Mouse (Mus musculus) regulatory T cell (primary cell): Measurements from ENCODE around the gene Hoxa7.

Experiments
- in situ Hi-C: fragments of 300-600 bp; cut with MboI, MseI; formaldehyde crosslinking; loops from one replicate; pipeline ENCODE4 v1.15.1; 2025; ENCODE audit warnings: high pct_unique_total_duplicates

Hoxa7 gene

DNA sequence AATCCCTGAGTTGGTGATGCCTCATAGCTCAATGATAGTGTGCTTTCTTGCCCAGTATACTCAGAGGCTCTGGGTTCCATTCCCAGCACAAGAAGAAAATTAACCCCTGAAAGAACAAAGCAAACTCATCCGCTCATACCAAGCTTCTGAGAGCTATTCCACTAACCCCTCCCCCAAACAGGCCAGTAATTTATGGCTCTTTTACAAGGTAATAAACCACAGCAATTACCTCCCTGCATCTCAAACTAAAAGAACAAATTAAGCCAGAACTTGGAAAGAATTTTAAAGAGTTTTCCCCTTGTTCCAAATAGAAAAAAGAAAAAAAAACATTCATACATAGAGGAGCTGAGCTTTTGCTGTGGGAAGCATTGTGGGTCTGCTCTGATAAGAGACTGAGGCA, 38.9 kb downstream of the Hoxa7 start:
- in situ Hi-C loops = no loop called here

DNA sequence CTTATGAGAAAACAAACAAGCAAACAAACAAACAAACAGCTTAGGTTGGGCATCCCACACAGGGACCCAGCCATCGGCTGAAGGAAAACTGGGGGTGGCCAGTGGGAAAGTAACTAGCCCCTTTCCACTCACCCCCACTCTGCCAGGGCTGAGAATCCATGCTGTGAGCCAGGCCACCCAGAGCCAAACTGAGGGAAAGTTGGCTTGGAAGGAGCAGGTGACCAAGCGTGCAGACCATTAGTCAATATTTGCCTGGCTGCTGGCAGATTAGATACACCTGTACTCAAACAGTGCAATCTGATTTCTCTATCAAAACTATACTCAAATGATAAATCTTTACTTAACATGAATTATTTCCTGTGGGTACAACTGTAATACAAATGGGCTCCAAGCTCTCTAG, 39.6 kb downstream of the Hoxa7 start:
- in situ Hi-C loops = no loop called here

DNA sequence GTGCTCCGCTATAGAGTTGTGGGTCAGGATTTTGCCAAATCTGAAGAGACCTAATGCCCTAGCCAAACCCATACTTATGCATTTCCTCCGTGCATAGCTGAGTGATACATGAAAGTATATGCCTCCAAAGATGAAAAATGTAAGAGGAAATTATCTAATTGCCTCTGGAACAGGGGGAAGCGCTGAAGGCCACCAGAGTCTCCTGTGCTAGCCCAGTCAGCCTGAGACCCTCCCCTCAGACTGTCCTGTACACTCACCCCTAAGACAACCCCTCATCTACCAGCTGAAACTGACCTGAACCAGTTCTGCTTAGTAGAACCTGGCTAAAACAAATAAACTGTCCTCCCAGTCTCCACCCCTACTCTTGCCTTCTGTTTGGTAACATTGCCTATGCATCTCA, 40.9 kb downstream of the Hoxa7 start:
- in situ Hi-C loops = no loop called here

DNA sequence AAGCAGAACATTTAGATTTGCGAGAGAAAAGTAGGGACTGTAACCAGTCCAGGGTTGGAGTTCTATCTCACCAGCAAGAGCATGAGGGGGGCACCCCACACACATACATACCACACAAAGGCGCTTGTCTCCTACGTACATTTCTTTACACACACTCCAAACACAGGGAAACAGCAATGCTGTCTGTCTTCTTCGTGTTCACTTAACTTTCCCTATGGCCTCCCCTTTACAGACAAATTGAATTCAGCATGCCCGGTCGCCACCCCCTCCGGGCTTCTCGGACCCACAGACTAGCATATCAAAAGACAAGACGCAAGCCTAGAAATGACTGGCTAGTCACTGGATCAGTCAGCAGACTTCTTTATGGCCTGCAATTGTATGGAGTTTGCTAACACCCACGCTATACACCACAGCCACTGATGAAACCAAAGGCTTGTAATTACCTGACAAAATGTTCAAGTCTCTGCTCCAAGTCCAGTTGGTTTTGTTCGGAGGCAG, 41.4 kb downstream of the Hoxa7 start:
- in situ Hi-C loops = no loop called here

DNA sequence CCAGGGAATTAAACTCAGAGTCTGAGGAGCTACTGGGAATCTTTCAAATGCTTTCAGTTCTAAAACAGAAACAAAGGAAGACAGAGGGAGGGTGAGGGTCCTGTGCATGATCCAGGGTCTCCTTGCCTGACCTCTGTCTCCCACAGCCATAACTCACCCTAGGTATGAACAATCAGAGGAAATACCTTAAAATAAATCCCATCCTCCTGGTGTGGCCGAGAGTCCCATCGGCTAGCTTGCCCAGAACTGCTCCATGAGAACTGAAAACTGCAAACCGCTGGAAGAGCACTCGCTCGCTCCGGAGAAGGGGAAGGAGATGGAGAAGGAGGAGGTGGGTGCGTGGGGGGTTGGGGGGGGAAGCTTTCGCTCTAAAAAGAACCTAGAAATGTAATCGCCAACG, 42.0 kb downstream of the Hoxa7 start:
- in situ Hi-C loops = no loop called here

DNA sequence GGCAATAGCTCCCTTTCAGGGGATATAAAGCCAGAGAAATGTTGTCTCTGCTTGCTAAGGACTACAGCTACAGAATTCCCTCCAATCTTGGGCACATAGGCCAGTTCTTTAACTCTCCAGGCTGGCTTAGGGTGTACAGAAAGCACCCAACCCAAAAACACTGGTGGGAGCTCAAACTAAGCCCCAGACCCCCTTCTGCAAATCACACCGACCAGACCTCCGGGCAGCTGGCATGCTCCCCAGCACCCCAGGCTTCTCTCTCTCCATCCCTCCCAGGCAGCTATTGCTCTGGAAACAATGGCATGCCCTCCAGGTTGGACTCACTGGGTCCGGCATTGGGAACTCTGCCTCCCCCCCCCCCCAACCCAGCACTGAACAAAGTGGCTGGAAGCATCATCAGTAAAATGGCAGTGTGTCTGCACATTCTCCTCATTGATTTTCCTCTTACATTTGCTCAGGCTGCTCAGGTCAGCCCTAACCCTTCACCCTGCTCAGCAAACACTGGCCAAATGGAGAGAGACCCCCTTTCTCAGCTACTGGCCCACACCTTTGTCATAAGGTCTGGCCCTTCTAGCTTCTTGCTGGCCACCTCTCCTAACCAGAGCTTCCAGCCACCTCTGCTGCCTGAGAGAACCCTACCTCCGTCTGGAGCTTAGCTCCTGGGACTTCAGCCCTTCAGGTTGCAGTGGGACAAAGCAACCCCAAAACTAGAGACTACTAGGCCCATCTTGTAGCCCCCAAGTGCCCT, 42.6 kb downstream of the Hoxa7 start:
- in situ Hi-C loops = no loop called here

DNA sequence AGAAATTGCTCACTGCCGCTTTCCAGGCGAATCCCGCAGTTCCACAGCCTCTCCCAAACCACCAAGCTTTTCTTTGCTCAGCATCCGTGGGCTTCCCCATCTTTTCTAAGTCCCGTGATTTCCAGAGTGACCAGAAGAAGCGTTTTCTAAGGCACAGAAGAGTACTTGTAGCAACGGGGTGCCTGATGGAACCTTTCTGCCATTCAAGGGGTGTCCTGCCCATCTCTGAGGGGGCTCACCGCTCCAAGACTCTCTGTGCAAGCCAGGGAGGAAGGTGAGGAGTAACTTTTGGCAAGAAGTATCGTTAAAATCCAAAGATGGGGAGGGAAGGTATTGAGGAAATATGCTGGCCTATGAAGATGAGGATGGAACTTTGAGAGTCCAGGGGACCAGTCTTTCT, 43.8 kb downstream of the Hoxa7 start:
- in situ Hi-C loops = no loop called here

DNA sequence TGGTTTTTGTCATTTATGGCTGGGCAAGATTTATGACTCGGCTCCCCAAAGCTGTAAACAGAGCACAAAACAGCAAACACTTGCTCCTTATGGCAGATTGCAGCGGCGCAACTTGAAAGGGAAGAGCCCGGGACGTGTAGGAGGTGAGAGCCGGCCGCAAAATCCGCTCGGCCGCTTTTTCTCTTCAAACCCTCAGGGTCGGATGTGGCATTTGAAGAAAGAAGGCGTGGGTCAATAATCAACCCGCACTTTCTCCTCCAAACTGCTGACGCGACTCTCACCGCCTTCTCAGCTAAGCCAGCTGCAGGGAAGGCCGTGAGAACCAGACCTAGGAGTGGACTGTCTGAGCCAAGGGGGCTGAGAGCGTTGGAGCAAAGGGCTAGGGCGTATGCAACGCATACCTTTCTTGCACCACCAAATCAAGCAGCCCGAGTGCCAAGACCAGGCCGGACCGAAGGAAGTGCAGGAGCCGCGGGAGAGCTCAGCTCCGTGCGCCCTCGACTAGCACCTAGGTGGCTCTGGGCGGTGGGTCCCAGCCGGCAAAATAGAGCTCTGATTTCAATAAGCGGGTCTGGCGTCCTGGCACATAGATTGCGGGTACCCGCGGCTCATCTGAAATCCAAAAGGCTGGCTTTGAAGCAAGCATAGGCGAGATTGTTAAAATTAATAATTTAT, 44.5 kb downstream of the Hoxa7 start, which contains the start of gene 5730596B20Rik:
TSS of gene 5730596B20Rik (plus strand) at position 438 of the 675 bp plus-strand sequence.
- in situ Hi-C loops = no loop called here

DNA sequence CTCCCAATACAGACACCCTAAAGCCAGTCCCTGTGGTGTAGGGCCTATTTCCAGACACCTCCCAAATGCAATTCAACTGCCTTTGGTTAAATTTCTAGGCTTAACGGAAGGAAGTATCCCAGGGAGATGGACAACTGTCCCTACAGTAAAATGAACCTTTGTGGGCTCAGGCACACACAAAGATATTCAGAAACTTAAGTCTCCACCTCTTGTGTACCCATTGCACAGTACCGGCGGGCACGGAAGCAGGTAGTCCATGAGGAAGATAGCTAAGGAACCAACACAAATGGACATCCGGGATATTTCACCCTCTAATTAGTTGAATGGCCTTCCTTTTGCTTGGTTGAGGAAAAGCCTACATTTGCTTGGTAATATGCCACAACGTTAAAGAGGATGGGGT, 45.3 kb downstream of the Hoxa7 start:
- in situ Hi-C loops = no loop called here

DNA sequence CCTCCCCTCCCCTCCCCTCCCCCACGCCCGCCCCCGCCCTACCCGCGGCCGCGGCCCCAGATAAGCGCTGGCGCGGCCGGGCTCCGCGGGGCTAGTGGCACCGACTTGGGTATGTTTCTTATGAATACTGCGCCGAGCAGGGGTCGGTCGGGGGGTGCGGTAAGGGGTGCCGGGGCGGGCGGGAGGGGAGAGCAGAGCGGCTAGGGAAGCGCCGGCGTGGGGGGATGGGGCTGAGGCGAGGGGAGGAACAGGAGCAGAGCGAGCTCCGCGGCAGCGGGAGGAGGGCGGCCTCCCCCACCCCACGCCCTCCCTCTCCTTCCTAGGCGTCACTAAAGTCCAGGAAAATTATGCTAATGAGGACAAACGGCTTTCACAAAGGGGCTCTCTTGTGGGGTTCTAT, 45.8 kb downstream of the Hoxa7 start:
- in situ Hi-C loops = no loop called here

DNA sequence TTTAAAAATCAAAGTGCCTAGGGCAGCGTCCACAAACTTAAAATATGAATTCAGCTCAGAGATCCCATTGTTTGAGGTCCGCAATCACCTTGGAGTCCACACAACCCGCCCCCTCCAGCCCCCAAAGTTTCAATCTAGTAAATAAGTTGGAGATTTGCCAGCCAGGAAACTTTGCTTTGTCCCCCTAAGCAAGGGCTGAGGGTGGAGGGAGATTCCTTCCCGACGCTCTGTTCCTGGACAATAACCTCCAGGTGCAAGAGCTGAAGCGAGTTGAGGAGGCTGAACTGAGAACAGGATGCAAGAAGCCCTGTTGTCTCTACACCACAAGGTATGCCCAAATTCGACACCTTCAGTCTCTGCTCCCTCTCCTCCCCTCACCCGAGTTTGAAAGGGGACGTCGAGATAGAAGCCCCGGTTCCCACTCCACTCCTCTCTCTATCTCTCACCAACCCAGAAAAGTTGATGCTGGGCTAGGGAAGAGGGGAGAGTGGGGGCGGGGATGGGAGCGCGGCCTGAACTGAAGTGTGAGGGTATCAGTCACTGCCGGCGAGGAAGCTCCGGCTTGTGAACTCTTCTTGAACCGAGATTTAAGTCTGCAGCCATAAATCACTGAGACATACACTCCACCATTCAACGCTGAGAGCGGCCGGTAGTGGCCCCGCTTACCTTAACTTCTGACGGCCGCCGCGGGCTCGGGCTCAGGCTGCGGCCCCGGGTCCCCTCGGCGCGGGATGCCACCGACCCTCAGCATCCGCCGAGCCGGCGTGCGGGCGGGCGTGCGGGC, 46.5 kb downstream of the Hoxa7 start:
- in situ Hi-C loops = no loop called here

DNA sequence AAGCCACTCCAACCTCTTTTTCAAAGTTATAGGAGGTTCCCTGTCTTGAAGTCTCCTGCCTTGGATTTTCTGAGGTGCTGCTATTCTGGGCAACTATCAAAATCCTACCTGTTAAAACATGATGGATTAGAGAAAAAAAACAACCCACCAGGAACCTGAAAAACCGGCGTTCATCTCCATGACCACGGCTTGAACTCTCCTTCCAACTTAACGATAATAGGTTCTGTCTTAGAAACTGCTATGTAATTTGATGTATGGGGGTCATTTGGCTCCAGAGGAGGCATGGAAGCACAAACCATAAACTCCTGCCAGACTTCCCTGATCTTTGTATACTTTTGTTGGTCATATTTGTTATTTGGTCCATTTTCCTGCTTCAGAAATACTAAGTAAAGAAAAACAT, 48.0 kb downstream of the Hoxa7 start:
- in situ Hi-C loops = no loop called here

DNA sequence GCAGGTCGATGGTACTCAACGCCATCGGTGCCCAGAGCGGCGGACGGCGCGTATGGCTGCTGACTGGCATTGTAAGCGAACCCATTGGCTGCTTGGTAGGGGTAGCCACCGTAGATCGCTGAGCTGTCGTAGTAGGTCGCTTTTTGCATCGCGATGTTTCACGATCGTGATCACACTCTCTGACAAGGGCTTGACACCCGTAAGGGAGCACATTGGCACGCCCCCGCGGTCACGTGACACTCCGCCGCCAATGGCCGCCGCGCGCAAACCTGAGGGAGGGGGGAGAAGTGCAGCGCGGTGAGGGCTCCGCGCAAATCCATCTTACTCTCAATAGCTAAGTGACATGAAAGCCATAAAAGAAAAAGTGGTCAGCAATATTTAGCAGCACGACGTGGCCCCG, 49.2 kb downstream of the Hoxa7 start:
- in situ Hi-C loops = no loop called here

DNA sequence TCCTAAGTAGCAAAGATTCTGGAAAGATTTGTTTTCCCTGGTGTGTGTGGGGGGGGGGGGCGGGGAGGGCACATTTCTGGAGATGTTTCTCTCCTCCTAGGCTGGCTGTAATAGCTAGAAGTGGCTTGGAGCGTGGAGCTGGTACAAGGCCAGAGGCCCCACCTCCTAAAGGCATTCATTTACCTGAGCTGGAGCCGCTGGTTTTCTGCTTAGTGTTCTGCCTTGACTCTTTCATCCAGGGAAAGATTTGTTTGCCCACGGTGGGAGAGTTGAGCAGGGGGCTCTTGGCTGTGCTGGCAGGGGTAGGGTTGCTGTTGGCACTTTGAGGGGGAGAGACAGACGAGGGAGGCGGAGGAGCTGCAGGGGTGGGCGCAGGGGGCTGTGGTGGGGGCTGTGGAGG, 49.7 kb downstream of the Hoxa7 start:
- in situ Hi-C loops = no loop called here

DNA sequence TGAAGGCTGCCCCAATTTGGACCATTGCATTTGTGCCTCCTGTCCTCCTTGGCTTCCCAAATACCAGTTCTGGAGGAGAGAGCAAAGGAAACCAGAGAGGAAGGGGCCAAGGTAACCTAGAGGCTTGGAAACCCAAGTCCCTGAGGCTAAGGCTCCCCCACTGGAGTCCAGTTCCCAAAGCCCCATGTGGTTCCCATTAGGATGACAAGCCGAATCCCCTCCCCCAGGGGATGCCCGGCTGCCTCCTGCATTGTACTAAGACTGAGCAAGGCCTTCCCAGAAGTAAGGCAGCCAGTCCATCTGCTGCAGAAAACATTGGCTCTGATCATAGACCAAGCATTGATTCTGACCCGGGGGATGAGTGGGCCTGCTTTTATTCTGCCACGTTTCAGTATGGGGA, 50.3 kb downstream of the Hoxa7 start:
- in situ Hi-C loops = no loop called here

DNA sequence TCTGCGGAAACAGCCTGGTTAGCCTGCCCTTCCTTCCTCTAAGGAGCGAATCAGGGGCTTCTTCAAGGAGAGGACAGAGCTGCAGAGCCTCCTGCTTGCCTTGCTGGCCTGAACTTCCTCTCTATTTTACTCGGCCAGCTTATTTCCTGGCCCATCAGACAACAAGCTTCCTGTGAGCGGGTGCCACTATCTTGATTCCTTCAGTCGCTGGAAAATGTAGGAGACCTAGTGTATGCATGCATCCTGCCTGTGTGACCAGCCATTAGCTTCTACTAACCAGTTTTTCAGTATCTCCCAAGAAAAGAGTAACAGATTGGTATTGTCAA, 50.8 kb downstream of the Hoxa7 start:
- in situ Hi-C loops = no loop called here

DNA sequence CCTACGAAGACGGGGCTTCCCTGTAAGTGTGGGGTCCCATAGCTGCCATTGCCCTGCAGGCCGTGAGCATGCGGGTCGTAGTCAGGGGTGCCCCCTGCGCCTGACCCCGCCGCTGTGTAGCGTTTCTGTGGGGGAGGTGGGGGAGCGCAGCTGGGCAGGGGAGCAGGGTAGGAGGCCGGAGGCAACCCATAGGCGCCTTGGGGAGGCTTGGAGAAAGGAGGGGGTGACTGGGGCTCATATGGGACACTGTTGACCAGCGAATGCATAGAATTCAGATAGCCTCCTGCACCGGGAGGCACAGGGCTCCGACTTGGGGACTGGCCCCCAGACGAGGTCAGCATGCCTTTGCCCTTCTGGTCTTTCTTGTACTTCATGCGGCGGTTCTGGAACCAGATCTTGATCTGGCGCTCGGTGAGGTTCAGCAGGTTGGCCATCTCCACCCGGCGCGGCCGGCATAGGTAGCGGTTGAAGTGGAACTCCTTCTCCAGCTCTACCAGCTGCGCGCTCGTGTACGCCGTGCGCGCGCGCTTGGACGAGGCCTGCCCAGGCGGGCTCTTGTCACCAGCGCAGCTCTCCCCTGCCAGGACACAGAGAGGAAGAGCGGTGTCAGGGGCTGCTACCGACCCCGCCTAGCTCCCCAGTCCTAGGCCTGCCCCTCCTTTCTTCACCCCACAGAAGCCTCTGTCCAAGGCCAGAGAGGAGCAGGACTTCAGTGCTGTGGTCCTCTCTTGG, 51.3 kb downstream of the Hoxa7 start:
- in situ Hi-C loops = no loop called here

DNA sequence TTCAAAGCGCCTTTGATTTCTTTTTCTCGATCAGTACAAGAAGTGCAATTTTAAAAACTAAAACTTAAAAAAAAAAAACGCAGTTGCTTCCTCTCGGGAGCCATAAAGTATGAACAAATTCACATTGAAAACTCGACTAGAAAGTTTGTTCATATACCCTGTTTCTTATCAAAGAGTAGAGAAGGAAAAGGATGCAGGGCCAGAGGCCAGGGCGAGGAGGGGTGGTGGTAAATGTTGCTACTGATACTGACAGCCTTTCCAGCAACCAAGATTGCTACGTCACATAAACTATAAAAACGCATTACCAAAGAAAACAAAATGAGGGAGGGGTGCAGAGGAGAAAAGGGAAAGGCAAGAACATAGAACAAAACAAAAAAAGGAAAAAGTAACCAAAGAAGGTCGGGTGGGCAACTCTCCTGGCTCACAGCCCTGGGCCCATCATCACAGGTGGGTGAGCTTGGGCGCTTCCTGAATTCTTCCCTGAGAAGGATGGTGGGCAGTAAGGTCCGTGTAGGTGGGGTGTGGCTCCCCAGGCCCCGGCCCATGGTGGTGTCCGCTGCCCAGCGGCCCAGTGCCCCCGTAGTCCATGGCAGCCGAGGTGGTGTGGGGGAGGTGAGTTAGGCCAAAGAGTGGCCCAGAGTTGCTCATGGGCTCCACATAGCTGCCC, 52.0 kb downstream of the Hoxa7 start:
- in situ Hi-C loops = no loop called here

DNA sequence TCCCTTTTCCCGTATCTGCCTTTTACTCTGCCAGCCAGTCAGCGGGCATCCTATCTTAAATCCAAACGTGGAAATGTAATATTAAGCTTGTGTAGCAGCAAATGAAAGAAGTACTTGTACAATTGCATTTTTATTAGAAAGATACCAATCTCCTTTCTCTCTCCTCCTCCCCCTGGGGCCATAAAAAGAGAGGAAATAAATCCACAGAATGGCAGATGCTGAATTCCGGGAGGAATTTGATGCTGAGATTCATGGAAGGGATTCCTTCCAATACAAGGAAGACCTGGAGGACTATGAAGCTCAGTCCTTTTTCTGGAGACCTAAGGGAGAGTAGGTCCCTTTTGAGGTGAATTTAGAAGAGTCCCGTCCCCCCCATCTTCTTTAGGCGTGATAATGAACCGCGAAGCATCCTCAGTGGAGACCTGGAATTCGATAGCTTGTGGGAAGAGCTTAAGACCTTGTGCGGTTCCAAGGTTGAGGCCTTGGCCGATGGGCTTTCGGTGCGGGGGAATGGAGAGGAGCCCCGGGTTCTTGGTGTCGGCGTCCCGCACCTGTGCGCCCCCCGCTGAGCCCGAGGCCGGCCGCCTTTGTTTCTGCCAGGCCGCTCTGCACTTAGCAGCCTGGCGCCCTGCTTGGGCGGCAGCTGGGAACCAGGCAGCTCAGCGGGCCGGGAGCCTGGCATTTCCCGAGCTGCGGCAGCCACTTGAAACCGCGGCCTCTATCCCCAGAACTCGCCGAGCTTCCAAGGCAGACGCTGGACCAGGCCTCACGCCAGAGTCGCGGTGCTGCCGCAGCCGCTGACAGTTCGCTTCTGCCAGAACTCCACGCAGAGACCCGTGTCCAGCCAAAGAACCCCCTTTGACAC, 53.2 kb downstream of the Hoxa7 start:
- in situ Hi-C loops = no loop called here

DNA sequence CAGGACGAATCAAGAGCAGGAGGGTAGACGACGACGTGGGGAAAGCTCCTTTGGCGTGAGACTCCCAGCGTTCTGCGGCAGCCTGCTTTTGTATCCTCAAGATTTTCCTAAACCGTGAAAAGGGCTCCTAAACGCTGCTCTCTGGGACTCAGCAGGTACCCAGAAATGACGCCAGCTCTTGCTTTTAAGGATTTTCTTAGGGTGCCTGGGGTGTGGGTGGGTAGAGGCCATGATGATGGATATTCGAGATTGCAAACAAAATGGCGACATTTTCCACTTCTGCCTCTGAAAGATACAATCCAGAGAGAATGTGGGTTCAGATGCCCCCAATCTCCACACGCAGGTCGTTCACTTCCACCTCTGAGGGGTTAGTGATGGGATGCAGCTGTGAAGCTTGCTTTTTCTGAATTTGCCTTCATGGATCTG, 53.9 kb downstream of the Hoxa7 start:
- in situ Hi-C loops = no loop called here
